Mouse (Mus musculus) ES-E14 (cell line): ENCODE measurements at regions not wholly inside any gene's neighbourhood (a gene's known extent, or its start where the extent isn't known, plus 50 kb on each side); places are given as distances from the start of the nearest gene placed in this dataset.

Source experiments
- CHD2 ChIP-seq: IDR thresholded peaks from 2 replicates; pipeline ENCODE4 v1.6.1; 2014; ENCODE audit warnings: mild to moderate bottlenecking, low read depth, low read length, inconsistent platforms
- HCFC1 ChIP-seq: IDR thresholded peaks from 2 replicates; pipeline ENCODE4 v1.6.1; 2012; ENCODE audit warnings: low read length, inconsistent platforms, borderline replicate concordance; ENCODE audit not compliant: insufficient read depth
- MAFK ChIP-seq: IDR thresholded peaks from 2 replicates; pipeline ENCODE4 v1.6.1; 2014; ENCODE audit warnings: mild to moderate bottlenecking, low read depth, low read length, inconsistent platforms; ENCODE audit not compliant: insufficient read depth
- ZC3H11A ChIP-seq: IDR thresholded peaks from 2 replicates; pipeline ENCODE4 v1.6.1; 2012; ENCODE audit warnings: low read depth, mild to moderate bottlenecking, inconsistent platforms, low read length, borderline replicate concordance

DNA sequence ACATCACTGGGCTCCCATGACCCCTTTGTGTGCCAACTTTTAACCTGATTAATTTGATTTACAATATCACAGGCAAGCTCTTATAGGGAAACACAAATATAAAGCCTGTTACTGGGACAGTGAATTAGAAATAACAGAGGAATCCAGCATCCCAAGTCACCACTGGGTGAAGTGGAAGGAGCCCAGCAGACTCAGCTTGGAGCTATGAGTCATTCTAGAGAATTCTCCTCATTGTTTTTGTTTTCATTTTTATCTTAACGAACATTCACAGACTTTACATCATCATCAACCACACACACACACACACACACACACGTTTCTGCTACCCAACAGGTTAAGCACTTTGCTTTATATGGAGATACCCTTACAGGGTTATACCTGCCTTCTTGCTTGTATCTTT, 92.1 kb upstream of the Sp8 start:
- TF ChIP-seq CHD2 (no peak), MAFK (no peak), ZC3H11A (no peak), HCFC1 (no peak)
